Mouse (Mus musculus) lung, adult 2 months (tissue): Measurements from ENCODE around the gene Gpd2. TPM values are rescaled to one million over a fixed set of nuclear protein-coding genes. Genes with fewer than 3 reads are reported as not detected.

Experiments used
- DNase-seq: peaks from one replicate; pipeline ENCODE4 v3.0.0; 2022
- H3K4me1 ChIP-seq: fragments of 200-500 bp; 2 replicates; pipeline ENCODE4 v1.6.1; 2011; ENCODE audit warnings: low read length; ENCODE audit not compliant: control insufficient read depth, insufficient read depth
- H3K4me3 ChIP-seq: fragments of 200-500 bp; replicated peaks from 2 replicates; pipeline ENCODE3; 2011; ENCODE audit warnings: low read depth, mild to moderate bottlenecking, control low read depth, low read length; ENCODE audit errors: extremely low read depth
- CTCF ChIP-seq: fragments of 200-500 bp; IDR thresholded peaks from 2 replicates; pipeline ENCODE4 v1.5.1; 2011; ENCODE audit warnings: mild to moderate bottlenecking, low read length, control low read depth; ENCODE audit not compliant: insufficient read depth
- POLR2A ChIP-seq: fragments of 200-500 bp; IDR thresholded peaks from 2 replicates; pipeline ENCODE4 v1.6.1; 2011; ENCODE audit warnings: low read depth, mild to moderate bottlenecking, control low read depth, low read length, borderline replicate concordance; ENCODE audit errors: extremely low read depth
- WGBS: fragments of 180-500 bp; shearing (Covaris S2); methylation state at CpG from one replicate; pipeline ENCODE4 v1.1.7; 2018; 5-methylcytosine and 5-hydroxymethylcytosine counted together
- polyA plus RNA-seq: library from polyadenylated mRNA; depleted of rRNA; stranded (reverse); fragments of >200 nt; gene quantifications from 2 replicates; pipeline ENCODE4 v1.2.3, GENCODE M21; 2012

Gpd2 gene
- polyA plus RNA-seq, 1 experiment, result 11.4 TPM

DNA sequence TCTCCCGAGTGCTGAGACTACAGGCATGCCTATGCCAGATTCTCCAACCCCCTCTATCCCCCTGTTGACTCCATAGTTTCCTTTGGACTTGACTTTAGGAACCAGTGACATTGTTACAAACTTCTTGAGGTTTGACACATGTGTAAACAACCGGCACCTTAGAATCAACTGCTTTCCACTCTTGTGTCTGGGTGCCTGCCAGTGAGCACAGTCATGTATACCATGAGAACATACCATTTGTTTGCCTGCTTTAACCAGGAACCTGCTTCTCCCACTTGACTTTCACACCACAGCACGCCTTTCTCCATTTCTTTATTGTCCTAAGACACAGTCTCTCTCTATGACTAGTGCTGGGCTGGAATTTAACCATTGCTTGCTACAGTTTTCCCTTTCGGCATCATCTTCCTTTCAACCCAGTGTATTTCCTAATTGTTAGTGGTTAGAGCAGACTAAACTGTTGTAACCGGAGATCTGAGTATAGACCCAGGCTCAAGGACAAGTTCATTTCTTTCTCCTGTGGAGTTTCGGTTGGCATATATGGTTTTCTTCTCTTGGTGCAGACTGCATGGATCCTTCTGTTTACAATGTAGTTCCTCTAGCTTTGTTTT lies 8.4 kb downstream of the Gpd2 start:
- no peak overlapping the region for H3K4me3 ChIP-seq
- TF ChIP-seq CTCF, result no peak
- no peak for TF ChIP-seq POLR2A
- WGBS, result 64% methylated on average over 6 of the region's 6 CpGs
- peaks cover 6% of the 10 kb centered on the region for H3K4me1 ChIP-seq
- no peak for DNase-seq

DNA sequence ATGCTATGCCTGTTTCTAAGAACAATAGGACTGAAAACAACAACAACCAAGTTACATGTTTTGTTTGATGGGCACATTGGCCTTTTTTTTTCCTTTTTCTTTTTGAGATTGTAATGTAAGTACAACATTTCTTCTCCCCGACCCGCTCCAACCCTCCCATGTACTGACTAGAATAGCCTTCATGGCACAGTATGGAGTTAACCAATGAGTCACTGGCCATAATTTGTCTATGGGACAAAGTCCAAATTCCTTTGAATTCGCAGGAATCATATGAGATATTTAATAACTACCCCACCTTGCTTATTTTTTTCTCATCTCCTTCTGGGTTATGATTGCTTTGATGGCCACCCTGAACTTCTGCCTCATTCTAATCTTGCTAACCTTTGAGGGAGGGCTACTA lies 12.7 kb downstream of the Gpd2 start:
- no peak for DNase-seq
- H3K4me1 ChIP-seq, result peaks cover 6% of the 10 kb centered on the region
- TF ChIP-seq POLR2A (no peak), CTCF (no peak)
- 88% methylated on average over 3 of the region's 3 CpGs for WGBS
- H3K4me3 ChIP-seq, result no peak overlapping the region

DNA sequence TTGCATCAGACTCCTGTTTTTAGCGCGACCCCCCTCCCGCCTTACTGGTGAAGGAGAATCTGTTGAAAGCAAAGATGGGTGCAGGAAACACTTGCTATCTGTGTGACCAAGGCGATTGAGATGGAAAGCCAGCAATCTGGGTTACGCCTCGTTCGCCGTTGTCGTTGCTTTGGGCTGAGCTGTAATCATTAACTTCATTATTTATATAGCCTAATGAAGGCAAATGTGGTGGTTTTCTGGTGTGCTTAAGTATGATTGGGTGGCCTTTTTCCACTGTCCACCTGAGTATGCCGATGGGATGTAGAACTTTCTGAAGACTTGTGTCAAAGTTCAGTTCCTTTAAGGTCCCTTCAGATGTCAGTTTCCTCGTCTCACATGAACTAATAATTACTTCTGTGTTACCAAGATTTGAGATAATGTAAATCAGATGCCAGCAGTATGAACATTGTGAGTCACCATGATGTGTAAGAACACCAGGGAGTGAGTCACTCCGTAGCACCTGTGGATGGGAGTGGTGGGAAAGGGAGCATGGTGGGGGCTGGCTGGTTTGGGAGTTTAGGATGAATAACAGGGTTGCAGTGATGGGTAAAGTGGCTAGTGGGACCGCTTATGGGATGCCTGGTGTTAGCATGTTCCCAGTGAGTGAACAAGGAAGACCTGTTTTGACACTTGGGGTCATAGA lies 14.3 kb downstream of the Gpd2 start:
- no peak for TF ChIP-seq CTCF
- TF ChIP-seq POLR2A, result no peak
- 88% methylated on average over 13 of the region's 13 CpGs for WGBS
- peaks cover 5% of the 10 kb centered on the region for H3K4me1 ChIP-seq
- H3K4me3 ChIP-seq, result no peak overlapping the region
- no peak for DNase-seq

DNA sequence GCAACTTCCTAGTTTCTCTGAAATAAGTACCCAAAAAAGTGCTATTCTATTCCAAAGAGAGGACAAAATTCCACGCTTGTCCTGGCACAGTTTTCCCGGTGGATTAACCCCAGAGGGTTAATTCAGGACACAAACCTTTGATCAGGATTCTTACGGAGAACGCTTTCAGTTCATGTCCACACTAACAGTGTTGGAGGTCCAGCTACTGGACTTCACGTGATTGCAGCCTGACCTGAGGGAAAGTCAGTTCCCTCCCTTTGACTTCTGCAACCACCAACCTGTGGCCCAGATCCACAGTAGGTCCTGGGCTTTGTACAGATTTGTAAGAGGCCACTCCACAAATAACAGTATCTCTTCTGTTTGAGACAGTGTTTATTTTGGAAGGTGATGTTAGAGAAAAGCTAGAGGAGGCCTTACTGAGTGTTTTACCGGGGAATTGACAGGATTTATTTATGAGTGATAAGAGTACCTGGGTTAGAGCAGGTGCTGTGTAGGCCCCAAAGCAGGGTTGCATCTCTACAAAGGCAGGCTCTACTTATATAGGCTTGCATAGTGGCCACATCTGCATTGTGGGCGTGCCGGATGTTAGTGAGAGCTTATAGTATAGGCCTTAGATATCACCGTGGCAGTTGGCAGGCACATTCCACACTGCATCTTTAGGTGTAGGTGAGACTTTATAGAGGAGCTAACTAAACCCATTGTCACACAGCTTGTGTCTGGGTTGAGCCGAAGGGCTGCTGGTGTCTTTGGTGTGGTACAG lies 15.3 kb downstream of the Gpd2 start:
- no peak for DNase-seq
- TF ChIP-seq POLR2A, result no peak
- no peak for TF ChIP-seq CTCF
- no peak overlapping the region for H3K4me3 ChIP-seq
- peaks cover 5% of the 10 kb centered on the region for H3K4me1 ChIP-seq
- 78% methylated on average over 10 of the region's 10 CpGs for WGBS

DNA sequence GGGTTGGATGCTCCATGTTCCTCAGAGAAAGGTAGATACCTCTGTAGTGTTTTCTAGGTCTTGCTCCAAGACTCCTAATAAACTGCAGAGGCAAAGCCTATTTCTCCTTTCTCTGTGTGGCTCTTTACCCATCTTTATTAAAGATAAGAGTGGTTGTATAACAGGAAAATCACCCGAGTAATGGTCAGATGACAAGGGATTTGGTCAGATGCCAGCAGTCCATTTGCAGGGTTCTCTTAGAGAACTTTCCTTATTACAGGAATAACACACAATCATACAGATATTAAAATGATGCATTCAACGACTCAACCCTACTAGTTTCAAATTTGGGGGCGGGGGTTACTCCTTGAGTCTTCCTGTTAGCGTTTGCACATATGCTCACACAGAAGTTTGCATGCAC lies 16.8 kb downstream of the Gpd2 start:
- Histone ChIP-seq H3K4me3 (no peak overlapping the region), H3K4me1 (peaks cover 5% of the 10 kb centered on the region)
- WGBS, result 72% methylated on average over 4 of the region's 4 CpGs
- TF ChIP-seq CTCF (no peak), POLR2A (no peak)
- no peak for DNase-seq

DNA sequence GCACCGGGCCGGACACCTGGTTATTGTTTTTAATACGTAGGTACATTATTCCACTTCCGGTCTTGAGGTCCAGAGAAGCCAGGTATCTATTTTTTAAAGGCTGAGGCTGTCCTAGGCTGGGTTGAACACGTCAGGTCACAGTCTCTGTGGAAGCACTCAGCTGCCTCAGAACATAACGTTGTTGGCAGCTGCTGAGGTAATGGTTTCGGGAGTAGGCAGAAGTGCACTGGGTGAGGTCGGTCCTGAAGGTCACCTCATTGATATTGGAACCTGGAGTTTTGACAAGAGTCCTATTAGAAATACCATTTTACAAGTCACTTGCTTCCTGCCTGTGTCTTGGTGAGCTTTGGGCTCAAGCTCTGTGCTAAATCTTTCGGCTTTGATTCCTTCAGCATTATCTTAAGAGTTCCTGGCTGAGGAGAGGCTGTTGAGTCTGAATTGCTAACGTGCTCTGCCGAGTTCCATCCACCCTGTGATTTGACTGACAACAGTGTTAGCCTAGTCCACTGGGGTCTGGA lies 17.8 kb downstream of the Gpd2 start:
- 73% methylated on average over 11 of the region's 11 CpGs for WGBS

DNA sequence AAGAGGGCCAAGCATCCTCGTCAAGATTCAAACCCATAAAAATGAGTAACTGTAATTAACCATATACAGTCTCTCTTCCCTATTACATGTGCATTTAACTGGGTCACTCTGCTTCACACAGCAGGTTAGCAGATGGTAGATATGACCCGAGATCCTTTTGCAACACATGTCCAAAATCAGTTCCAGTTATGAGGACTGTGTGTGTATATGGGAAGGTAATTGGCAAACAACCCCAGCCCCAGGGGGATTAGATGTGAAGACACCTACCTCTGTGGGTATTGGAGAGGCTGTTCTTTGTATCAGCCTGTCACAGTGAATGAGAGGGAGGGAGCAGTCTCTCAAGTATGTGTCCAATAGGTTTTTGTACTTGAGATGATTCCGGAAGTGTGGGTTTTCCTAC lies 18.4 kb downstream of the Gpd2 start:
- no peak for TF ChIP-seq CTCF
- no peak for TF ChIP-seq POLR2A
- no peak overlapping the region for H3K4me3 ChIP-seq
- DNase-seq, result no peak
- H3K4me1 ChIP-seq, result peaks cover 5% of the 10 kb centered on the region
- 75% methylated on average over 3 of the region's 3 CpGs for WGBS

More for the DNA sequence above, 17.8 kb downstream of the Gpd2 start:
- peaks cover 5% of the 10 kb centered on the region for H3K4me1 ChIP-seq
- DNase-seq, result no peak
- H3K4me3 ChIP-seq, result no peak overlapping the region
- TF ChIP-seq CTCF, result no peak
- no peak for TF ChIP-seq POLR2A

DNA sequence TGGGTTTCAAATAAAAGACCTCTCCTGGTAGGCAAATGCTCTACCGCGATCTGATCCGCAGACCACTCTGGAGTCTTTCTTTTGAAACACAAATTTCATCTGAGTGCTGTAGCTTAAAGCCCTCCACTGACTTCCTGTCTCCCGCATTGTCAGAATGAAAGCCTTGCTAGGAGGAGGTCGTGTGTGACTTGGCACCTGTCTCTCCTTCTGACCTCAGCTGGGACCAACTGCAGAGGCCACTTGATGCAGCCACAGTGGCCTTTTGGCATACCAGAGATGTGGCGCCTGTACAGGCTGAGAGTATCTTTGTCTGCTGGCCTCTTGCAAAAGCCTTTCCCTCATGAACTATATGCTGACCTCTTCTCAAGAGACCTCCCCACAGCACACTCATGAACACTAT lies 19.0 kb downstream of the Gpd2 start:
- no peak for TF ChIP-seq POLR2A
- no peak for TF ChIP-seq CTCF
- WGBS, result 41% methylated on average over 6 of the region's 6 CpGs
- H3K4me1 ChIP-seq, result peaks cover 5% of the 10 kb centered on the region
- no peak overlapping the region for H3K4me3 ChIP-seq
- peak; percentile 17 for DNase-seq

DNA sequence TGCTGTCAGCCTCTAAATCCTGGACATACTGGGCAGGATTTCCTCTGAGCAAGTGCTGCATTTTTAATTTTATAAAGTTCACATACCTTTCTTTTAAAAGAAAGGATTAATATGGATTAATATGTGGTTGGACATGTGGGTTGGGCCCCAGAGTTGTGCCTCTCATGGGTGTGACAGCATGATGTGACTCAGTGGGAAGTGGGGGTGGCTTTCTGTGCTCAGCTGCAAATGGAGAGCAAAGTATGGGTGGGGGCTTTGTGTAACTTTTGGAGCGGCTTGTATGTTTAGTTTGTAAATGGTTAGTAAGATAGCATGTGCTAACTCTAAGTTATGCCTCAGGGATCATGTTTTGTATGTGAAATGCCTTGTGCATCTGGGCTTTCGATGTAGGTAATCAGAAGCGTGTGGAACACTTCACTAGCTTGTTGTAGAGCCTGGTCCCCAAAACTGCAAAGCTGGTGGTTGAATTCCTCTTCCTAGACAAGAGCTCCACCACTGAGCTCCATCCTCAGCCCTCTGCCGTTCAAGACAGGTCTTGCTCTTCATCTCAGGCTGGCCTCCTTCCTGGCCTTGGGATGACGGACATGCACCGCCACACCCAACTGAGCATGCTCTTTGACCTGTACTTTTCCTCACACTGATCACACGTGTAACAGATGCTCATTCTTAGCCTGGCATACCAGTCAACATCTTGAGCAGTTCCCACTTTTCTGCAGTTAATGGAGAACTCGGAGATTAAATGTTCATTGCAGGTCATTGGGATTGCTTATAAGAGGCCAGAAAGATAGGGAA lies 24.0 kb downstream of the Gpd2 start:
- TF ChIP-seq POLR2A (no peak), CTCF (no peak)
- Histone ChIP-seq H3K4me3 (no peak overlapping the region), H3K4me1 (peaks cover 2% of the 10 kb centered on the region)
- 78% methylated on average over 8 of the region's 8 CpGs for WGBS
- DNase-seq, result no peak
